Mouse (Mus musculus) ES-CJ7 (cell line): ENCODE measurements around the gene Cdk10.
"Not testable (repeated sequence)": the region's sequence is repeated elsewhere in the genome, so short reads cannot be mapped to it uniquely, and the experiment has no call there.

Source experiments
- DNase-seq: peaks from one replicate; pipeline ENCODE4 v3.0.0; 2011; ENCODE audit warnings: low read depth, low spot score

Cdk10 gene

DNA sequence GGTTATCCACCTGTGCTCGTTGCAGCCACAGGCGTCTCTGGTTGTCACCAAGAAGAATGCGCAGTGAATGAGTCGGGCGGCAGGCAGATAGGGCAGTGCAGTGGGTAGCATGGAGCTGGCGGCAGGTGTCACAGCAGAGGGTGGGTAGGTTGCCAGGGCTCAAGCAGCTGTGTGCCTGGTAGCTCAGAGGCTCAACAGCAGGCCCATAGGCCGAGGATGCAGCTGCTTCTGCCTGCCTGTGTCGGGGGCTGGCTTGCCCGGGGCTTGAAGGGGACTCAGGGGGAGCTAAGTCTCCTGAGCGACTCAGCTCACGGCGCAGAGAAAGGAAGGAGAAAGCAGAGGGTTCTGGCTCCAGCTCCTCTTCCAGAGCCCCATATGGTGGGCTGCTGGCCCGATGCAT is 8.7 kb downstream of the Cdk10 start:
- no peak for DNase-seq

DNA sequence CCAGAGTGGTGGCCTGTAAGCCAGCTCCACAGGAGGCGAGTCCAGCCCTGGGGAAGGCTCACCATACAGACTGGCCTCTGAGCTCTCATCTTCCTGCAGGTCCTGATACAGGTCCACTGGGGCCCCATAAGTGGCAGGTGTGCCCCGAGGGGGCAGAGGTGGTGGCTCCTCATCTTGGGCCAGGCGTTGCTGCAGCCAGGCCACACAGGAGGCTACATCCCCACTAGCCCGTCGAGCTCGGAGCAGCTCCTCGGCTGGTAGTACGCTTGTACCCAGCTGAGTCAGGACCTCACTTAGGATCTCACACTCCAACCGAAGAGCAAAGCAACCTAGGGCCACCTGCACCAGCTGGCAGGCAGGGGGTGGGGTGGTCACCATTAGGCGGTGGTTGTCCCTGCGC is 9.1 kb downstream of the Cdk10 start:
- DNase-seq, result no peak

DNA sequence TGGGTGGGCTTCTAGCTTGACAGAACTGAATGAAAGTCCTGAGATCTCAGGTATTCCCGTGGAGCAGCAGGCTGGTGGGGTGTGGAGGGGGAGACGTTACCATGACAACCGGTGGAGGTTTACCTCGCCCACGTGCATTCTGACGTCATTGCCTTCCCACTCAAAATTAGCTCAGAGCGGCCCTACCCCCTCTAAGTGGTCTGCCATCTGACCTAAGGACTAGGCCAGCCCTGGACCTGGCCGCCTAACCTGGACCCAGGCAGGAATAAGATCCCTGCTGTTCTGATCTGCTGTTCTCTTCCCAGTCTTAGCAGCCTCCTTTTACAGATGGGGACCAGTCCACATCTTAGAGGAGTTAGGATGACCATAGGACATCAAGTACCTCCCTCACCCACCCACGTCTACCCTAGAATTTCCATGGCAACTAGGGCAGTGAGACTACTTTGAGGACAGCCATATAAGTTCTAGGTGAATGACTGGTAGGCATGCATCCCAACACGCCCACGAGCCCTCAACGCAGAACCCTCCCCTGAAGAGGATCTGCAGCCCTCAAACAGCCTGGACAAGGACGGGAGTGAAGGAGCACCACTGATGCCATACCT is 10.4 kb downstream of the Cdk10 start:
- peak; percentile 70 for DNase-seq

DNA sequence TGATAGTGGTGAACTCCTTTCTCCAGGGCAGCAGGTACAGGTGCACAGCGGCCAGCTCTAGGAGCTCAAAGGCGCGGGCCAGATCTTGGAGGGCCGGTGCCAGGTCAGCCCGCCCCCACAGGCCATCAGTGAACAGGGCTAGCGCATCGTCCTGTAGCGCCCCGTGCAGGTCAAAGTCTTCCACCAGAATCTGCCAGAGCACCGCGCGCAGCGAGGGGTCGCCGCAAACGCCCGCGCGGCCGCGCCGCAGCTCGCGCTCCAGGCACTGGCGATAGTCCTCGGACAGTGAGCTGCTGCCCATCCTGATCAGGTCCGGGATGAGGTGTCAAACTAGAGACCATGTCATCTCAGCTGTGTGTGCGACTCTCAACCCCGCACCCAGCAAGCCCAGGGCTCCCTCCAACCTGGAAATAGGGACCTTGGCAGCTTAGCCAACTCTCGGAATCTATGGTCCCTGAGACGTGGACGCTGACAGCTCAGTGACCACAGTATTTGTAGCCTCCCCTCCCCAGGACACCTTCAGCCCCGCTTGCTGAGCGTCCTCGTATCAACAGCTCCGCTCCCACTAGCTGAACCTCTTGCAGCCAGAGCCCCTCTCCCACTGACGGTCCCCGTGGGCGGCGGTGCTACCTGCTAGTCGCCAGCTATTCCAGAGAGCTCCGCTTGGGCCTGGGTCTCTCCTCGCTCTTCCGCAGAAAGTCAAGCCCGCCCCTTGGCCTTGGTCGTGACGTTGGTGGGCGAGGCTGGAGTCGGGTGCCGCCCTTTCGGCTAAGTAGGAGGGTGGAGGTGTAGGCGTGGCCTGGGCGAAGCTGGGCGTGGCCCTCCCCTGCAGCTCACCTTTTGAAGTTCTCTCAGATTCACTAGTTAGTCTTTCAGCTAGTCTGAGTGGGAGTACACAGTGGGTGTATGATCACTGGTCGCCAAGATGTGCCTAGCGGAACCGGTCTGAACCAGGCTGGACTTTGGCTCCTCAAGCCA is 11.2 kb downstream of the Cdk10 start, which contains the start of gene Spata2l:
Gene Spata2l, minus strand, starts transcription at position 714 of the 978 bp plus-strand sequence.
- peak; percentile 98 for DNase-seq

DNA sequence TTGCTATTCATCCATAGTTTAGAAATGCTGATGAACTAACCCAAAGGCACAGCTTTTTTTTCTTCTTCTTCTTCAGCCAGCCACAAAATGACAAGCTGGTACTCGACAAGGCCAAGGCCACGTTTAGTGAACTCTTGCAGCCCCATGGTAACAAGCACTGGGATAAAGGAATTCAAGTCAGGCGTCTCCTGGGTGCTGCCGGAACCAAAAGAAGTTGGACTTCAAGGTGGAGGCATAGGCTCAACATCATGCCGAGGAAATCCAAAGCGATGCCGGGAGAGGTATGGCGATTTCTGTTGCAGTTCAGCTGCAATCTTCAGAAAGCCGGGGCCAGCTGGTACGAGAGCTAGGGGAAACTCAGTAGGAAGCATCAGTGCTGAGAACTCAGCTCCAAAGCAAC is 14.8 kb downstream of the Cdk10 start:
- DNase-seq, result no peak

DNA sequence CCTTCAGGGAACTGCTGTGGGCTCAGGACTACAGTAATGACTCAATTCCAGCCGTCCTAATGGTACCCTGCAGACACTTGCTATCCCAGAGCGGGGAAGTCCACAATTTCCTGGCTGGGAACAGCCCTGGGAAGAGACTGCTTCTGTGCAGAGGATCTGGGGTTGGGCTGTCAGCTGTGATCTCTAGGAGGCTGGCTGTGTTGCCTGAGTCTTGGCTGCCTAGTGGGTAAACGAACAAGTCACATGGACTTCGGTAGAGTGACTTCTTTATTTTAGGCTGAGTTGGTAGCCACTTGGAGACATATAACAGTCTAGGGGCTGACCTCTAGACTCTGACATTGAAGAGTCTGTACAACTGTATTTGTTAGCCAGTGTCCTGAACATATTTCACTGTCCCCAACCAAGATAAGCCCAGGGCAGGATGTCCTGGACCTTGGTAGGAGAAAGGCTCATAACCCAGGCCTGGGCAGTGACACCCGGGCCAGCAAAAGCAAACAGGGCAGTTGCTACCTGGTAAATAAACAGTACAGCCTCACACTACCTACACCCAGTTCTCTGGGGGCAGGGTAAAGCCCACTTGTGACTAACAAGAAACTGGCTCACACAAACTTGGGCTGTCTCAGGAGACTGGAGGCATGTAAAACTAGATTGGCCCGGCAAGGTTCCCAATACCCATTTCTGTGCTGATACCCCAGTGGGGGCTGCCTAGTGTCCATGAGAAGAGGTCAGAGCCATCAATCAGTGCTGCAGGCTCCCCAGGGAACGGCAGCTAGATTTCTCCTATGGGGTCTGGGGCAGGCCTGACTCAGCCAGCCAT is 17.7 kb downstream of the Cdk10 start:
- DNase-seq, result no peak

DNA sequence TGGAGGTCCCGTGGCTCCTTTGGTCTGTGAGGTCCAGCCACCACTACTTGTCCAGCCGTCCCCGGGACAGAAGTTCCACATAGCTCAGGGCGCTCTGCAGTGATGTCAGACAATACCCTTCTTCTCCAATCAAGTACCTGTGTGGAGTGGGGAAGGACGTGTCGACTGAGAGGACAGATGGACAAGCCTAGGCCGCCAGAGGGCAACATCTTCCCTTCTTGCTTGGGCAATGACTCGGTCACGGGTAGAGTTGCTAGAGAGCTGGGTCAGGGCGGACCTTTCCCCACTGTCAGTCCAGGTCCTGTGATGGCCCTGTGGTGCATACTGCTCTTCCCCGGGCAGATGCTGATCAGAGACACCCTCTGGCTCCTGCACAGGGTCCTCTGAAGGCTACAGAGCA is 18.4 kb downstream of the Cdk10 start:
- no peak for DNase-seq

DNA sequence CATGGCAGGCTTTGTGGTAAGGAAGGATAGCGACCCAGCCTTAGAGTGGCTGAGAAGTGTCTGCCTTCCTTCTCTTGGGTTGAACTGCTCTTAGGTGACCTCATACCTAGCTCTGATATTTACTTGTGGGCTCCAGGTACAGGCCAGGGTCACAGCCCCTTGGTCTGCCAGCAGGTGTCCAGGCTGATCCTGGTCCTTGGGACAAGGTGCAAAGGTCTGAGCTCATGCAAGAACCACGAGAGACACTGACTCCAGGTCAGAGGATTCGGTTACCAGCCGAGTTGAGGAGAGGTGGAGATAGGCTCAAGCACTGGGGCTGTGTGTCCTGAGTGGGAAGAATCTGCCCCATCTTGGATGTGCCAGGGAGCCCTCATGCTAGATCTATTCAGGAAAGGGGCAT is 19.7 kb downstream of the Cdk10 start:
- DNase-seq, result no peak

DNA sequence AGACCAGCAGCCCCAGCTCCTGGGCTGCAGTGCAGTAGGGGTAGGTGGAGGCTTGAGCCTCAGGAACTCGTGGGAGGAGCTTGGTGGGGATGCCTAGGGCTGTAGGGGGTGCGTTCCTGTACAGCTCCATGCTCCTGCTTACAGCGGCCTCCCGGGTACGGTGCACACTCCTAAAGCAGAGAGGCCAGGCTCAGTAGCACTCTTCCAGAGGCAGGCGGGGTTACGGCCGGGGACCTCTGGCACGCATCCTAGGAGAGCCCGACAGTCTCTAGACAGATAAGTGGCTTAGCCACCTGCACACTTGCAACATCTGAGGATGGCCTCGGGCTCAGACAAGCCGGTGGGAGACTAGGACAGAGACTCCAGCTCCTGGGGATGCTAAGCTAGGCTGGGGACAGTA is 20.9 kb downstream of the Cdk10 start:
- DNase-seq, result no peak

DNA sequence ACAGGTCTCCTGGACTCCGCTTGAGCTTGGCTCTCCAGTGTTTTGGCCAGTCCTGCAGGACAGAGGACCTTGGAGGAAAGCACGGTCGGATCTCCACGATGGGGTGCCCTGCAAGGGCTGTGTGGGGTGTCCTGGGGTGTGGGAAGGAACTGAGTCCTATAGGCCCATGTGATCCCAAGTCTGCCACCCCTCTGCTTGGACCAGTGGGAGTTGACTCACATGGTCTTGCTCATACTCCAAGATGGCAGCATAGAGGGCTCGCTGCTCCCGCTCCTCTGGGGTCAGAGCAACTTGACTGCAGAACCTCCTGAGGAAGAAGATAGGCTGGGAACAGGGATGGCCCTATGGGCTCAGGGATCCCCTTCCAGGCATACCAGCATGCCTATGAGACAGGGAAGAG is 23.1 kb downstream of the Cdk10 start:
- no peak for DNase-seq

DNA sequence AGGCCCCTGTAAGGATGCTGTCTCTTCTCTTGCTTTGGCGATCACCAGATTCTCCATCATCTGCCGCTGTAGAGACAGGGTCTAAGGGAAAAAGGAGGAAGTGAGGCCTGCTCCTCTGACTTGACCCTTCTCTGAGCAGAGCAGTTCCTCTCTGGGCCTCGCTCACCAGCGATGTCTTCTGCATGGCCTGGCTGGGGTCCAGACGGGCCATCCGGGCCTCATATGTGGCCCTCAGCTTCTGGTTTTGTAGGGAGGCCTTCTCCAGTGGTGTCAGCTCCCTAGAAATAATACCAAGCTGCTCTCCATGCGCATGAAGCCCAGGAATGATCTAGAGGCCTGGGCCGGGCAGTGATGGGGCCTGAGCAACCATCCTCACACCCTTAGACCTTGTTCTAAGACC is 24.0 kb downstream of the Cdk10 start:
- DNase-seq, result no peak

DNA sequence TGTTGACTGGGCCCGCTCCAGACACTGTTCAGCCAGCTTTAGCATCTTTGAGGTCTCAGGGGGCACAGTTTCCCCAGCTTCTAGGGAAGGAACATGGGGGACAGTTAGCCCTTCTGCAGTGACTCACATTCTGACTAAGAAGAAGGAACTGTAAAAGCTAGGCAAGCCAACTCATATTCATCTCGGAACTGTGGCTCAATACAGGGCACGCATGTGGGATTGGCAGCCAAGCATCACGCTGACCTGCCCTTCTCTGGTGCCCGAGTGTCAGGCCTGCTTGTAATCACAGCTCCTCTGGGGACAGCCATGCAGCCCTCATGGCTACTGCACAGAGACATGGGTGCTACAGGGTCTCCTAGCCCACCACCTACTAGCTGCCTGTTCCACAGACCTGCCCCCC is 26.3 kb downstream of the Cdk10 start:
- DNase-seq, result no peak

DNA sequence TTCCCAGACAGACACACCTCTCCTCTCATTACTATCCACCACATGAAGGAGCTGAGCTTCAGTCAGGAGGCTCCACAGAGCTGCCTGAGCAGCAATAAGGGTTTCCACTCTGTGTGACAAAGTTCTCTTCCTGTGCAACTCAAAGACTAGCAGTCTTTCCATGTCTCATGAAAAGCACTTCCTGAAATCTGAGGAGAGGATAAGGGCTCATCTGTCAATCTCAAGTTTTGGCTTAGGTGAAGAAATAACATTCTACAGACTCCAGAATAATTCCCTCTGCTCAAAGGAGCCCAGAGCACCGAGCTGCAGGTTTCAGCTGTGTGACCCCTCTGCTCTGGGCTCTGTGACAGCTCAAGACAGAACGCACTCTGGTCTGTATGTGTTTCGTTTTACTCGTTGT is 28.3 kb downstream of the Cdk10 start:
- no peak for DNase-seq

DNA sequence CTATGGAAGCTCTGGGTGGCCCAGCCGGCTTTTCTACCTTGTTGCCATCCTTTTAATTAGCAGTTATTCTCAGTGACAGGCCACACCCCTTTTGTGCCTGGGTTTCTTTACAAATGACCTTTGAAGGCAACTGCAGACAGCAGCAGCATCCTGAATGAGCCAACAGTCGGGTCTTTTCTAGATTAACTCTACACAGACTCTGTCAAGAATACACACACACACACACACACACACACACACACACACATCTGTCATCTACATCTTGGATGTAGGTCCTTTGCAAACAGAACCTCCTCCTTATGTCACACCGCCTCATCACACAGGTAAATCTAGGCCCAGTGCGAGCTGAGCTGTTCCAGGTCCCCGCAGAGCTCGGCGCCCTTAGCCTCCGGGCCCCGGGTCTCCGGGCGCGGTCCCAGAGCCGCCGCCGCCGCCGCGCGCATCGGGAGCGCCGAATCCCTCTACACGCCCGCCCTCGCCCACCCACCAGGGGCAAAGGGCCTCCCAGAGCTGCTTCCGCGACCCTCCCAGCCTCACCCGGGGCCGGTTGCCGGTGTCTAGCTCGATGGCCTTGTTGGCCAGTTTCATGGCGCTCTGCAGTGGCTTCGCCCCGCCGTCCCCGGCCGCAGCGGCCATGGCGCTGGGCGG is 28.9 kb downstream of the Cdk10 start:
- DNase-seq, result no peak

DNA sequence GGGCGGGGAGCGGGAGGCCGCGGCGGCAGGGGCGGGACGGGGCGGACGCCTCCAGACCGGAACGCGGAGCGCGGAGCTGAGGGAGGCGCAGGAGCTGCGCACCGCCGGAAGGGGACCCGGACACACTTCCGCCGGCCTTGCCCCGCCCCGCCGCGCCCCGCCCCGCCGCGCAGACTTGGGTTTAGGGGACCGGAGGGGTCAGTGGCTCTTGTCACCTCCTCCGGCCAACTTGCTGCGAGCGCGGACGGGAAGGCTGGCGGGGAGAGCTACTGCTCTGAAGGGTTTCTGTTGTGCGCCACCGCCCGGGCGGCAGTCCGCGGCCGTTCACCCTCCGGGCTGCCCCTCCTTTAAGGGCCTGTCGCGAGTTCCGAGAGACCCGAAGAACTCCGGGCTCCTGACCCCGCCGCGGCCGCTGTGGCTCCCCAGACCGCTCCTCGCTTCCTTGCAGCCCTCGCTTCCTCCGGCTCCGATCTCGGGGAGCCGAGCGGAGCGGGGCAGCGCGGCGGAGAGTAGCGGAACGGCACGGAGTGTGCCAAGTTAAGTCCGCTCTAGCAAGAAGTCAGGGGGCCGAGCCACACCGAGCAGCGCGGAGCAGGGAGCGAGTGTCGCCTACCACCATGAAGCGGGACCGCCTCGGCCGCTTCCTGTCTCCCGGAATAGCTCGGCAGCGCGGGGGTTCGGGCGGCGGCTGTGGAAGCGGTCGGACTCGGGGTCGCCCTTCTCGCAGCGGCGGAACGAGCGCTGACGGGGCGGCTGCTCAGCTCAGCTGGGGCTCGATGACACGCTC is 29.6 kb downstream of the Cdk10 start, which contains the start of the genes Zfp276 and Vps9d1:
Gene Zfp276, plus strand, starts transcription at position 97 of the 787 bp plus-strand sequence.
Gene Vps9d1, minus strand, starts transcription at position 250 of the 787 bp plus-strand sequence.
- DNase-seq, result peak; percentile 82

DNA sequence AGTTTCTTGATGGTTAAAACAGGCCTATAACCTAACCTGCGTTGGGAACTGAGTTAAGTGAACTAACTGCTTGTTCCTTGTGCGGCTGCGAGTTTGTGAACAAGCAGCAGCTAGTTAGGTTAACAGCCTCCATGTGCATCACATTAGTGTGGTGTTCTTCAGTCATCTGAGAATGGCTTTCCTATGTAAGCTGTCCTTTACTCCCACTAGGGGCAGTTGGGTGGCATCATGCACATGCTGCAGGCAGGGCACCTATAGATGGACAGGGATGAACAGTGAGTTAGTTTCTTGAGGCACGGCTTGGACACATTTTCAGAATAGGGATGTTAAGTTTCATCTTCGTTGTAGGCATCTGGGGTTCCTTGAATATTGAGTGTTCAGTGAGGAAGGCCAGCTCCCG is 30.5 kb downstream of the Cdk10 start:
- no peak for DNase-seq

DNA sequence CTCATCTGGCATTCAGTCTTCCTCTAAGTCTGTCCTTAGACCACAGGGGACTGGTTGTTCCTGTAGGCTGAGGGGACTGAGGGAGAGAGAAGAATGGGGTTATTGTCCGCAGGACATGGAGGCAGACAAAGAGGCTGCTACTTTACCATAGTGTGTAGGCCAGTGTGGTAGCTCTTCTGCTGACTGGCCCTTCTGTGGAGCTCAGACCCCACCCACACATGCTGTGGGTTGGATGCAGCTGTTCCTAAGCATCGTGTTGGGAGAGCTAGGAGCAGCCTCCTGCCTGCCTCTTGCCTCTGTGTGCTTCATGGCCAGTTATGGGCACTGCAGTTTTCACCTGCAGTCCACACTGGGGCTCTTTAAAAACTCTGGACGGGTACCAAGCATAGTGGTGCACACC is 32.5 kb downstream of the Cdk10 start:
- no peak for DNase-seq

DNA sequence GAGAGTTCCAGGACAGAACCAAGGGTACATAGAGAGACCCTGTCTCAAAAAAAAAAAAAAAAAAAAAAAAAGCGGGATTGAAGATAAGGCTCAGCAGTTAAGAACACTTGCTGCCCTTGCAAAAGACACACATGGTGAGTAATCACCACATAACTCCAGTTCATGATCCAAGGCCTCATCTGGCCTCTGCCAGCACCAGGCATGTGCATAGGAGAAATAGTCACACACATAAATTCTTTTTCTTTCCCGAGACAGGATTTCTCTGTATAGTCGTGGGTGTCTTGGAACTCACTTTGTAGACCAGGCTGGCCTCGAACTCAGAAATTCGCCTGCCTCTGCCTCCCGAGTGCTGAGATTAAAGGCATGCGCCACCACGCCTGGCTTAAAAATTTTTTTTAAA is 33.0 kb downstream of the Cdk10 start:
- not testable (repeated sequence) for DNase-seq

DNA sequence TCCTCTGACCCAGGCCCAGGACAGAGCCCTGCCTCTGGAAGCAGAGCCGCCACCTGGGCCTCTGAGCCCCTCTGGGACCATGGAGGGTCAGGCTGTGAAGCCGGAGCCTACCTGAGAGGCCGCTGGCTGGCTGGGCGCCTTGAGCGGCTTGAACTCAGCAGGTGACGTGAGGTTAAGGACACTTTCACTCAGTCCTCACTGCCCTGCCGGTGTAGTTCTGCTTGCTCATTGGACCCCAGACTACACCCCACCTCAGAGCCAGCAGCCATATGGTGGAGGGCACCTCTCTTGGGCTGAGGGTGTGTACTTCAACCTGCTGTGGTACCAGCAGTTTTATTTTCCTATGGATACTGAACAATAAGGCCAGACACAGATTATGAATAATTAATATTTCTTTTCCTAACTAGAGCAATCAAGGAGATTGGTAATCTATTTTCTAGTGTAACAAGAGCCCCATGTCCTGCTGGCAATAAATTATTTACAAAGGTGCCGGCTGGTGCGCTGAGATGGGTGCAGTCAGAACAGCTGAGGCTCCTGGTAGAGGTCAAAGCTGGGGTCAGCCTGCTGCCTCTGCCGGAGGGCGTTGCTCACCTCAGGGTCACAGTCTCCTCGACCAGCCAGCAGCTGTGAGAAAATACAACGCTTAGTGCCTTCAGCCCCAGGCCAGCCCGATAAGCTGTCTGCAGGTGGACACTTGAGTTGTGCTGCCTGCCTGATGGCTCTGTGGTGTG is 43.4 kb downstream of the Cdk10 start:
- DNase-seq, result peak; percentile 46

DNA sequence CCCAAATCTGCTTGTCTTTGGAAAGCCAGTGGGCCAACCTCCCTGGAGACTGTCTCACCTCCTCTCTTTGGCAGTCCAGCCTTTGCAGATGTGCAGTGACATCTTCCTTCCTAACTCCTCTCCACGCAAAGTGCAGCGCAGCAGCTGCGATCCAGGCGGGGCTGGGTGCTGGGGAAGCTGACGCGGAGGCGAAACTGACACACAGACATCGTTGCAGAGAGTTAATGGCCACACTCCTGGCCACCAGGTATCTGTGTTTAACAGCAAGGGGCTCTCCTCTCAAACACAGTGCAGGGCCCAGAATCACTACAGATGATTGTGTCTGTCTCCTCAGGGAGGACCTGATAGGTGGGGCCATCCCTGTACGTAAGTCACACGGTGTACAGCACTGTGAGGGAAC is 46.5 kb downstream of the Cdk10 start:
- no peak for DNase-seq
